Mouse (Mus musculus) frontal cortex, postnatal 25 days (tissue): ENCODE results near the gene Trmt11.
"Not testable (repeated sequence)": the region's sequence is repeated elsewhere in the genome, so short reads cannot be mapped to it uniquely, and the experiment has no call there.

Source experiments
- DNase-seq, 2 experiments: peaks; one replicate each; pipeline ENCODE4 v3.0.0; 2022; ENCODE audit warnings: low spot score in 2 of 2

The Trmt11 gene

DNA sequence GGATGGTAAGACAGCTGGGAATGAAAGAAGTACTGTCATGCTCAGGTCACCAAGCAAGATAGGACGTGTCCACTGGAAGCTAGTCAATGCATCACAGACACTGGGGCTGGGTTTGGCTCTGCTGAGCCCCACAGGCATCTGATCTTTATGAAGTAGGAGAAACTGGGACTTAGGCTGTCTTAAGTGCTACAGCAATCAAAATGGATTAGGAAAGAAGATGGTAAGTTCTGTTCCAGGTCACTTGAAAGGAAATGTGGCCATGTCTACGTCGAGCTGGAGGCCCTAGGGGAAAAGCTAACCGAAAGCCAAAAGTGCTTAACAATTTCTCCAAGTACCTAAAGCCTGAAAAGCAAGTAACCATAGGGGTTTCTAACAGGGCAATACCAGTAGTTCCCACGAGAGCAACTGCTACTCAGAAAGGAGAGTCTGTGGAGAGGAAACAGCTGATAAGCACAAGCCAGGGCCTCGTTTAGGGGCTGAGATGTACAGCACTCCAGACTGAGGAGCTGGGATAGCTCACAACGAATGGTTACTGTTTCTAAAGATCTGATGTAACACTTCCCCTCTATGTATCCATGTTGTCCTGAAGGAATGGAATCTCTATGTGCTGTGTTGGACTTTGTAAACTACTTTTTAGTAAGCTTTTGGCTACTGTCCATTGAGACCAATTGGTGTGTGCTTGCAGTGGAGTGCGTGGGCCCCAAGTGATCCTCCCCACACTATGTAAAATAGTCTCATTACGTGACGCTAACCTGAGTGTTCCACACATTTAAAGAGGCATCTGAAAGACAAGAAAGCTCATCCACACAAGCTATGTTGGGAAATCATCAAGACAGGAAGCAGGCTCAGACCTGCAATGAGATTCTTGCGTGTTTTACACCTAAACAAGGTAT, 44.6 kb downstream of the Trmt11 start:
- DNase-seq = no peak

DNA sequence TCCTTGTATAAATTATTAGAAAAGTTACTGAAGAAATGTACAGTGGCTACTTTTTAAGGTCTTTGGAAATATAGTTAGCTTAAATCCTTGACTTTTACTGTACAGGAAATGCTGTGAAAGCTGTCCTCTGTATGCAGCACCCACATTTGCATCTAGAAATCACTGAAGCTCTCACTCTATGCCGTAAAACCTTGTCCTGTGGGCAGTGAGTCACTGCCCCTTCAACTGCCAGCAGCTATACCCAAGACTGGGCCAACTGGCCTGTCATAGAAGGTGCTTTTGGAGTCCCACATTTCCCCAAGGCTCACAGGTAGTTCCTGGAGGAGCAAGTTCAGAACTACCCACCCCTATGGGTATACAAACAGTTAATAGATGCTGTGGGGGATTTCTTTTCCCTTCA, 48.2 kb downstream of the Trmt11 start:
- DNase-seq = no peak

GRCm38 (mm10) chr10:30549974-30550373, 50.6 kb downstream of the Trmt11 start:
- no peak for DNase-seq

DNA sequence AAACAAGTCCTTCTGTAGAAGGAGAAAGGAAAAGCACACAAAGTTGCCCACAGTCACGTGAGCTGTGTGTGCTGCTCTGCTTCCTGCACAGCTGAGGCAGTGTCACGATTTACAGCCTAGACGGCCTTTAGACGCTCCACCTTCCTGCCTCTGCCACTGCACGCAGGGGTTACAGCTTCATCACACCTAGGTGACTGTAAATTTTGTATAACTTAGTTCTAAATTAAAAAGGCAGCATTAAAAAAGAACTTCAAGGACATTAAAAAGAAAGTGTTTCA, 62.1 kb downstream of the Trmt11 start:
- no peak for DNase-seq

DNA sequence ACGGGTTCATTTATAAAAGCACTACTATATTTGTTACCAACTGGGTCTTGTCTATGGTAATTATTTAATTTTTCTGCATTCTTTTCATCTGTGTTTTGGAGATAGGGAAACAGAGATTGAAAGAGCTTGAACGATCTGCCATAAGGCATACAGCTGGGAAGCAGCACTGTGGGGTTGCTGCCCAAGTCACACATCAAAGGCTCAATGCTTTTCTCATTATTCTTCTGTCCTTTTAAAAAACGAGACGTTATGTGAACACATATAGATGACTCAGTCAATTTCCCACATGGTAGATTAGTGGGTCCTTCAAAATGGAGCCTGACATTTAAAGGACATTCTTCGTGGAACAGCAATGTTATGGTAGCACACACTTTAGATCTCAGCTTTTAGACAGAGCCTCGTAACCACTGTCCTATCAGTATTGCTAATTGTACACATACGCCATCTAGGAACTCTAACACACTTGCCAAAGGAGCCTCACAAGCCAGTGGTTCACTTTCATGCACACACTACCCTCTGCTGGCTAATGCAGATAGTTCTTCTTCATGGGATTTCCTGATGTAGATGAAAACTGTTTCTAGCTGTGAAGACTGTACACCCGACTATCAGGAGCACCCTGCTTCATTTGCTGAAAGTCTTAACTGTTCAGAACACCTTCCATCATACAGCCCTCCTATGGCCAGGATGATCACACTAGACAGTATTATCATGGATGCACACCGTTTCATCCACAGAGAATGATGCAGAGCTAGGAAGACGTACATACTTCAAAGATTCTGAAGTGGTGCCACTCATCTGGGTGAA, 62.6 kb downstream of the Trmt11 start:
- peak in 1 of 2 experiments; percentile 18 for DNase-seq

- not testable (repeated sequence) for DNase-seq
These were observed 64.6 kb downstream of the Trmt11 start for GRCm38 (mm10) chr10:30535930-30536329.

GRCm38 (mm10) chr10:30527122-30527521, 73.4 kb downstream of the Trmt11 start:
- DNase-seq = no peak

- no peak for DNase-seq
These were observed 78.8 kb downstream of the Trmt11 start for GRCm38 (mm10) chr10:30521727-30522126.

- DNase-seq = no peak
These were observed 81.4 kb downstream of the Trmt11 start for GRCm38 (mm10) chr10:30519143-30519542.

DNA sequence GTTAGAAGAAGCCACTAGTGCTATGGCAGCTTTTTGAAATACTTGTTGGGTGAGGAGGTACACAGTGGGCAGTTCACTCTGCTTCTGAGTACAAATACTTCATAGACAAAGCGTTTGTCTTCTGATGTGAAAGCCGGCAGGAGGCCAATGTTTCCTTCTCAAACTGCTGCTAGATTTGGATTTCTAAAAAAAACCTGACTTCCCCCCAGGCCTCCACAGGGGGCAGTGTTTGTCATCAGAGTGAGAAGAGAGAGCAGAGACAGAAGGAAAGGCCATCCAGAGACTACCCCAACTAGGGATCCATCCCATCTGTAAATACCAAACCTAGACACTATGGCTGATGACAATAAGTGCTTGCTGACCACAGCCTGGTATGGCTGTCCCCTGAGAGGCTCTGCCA, 83.3 kb downstream of the Trmt11 start:
- no peak for DNase-seq

DNA sequence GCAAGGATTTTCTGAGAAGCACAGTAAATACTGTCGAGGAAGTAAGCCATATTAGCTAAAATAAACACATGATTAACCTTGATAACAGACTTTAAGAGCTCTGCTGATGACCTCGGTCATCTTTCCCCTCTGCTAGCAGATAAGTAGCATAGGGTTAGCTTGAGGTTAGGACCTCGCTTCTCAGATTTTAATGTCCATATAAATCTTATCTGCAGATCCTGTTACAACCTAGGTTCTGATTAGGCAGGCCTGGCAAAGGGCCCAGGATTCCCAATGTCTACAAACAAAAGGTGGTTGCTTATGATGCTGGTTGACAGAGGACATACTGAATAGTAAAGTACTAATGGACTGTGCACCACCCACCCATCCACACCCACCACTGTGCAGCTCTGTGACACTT, 83.8 kb downstream of the Trmt11 start:
- no peak for DNase-seq

DNA sequence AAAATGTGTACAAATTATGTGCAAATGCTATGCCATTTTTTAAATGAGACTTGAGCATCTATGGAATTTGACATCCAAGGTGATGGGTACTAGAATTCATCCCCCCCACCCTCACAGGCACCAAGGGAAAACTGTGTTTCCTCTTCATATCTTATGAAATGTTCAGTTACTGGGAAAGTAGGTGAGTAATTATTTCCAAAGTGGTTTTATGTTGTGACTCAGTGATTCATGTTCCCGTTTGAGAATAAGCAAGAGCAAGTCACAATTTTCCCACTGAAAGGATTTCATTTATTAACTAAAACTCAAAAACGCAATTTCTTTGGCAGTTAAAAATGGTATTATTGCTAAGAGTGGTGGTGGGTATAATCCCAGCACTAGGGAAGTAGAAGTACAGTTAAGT, 95.8 kb downstream of the Trmt11 start:
- DNase-seq = no peak

DNA sequence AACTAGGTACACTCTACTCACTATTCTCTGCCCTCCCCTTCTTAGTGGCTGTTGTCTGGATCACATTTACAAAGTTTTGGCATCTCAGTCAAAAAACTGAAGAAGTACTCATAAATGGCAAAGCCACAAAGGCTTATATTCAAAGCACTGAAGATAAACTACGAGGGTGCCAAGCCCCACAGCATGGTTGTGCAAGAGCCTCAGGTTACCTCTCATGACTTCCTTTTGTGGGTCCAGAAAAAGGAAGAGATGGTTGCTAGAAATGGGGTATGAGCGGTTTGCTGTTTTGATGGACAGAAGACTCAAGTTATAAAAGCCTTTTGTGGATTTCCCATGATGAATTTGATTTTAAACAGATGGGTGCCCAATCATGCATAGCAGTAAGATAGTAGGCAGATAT, 97.4 kb downstream of the Trmt11 start:
- no peak for DNase-seq

DNA sequence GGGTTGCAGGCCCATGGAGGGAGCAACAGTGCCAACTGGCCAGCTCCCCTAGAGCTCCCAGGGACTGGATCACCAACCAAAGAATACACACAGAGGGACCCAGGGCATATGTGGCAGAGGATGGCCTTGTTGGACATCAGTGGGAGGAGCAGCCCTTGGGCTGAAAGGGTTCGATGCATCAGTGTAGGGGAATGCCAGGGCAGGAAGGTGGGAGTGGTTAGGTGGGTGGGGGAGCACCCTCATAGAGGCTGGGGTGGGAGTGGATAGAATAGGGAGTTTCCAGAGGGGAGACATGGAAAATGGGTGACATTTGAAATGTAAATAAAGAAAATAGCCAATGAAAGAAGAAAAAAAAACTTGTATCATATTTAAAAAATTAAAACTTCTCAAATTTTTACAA, 97.8 kb downstream of the Trmt11 start:
- DNase-seq = no peak

GRCm38 (mm10) chr10:30498223-30498622, 102.3 kb downstream of the Trmt11 start:
- not testable (repeated sequence) for DNase-seq
